Mouse (Mus musculus): ENCODE results near the gene Skp1a.

DNA sequence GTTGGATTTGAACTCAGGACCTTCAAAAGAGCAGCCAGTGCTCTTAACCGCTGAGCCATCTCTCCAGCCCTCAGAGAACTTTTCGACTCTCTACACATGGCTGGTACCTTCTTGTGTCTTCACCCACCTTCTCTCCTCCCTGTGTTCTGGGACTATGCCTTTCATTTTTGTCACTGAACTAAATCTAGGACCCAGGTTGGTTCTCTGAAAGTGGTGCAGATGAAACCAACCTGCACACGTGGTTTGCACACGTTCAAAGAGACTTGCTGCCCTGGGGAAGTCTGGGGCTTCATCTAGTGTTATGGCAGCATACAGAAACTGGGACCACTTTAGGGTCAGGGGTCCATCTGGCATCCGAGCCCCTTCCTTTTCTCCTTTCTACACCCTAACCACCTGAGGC, 35.5 kb downstream of the Skp1a start:
- no peak for TF ChIP-seq GATA1 (IDR thresholded peaks at IDR 0.05; ENCODE audit: borderline replicate concordance, low read length)
- no peak for TF ChIP-seq CTCF (IDR thresholded peaks at IDR 0.05; ENCODE audit: low read depth, low read length)
- no peak for TF ChIP-seq TAL1 (conservative IDR thresholded peaks at IDR 0.05; ENCODE audit: low read depth, low read length)
- no peak for TF ChIP-seq POLR2AphosphoS5 (IDR thresholded peaks at IDR 0.05; ENCODE audit: insufficient replicate concordance, low read depth, low read length)
- no peak for TF ChIP-seq GATA2 (IDR thresholded peaks at IDR 0.05; ENCODE audit: borderline replicate concordance, low read depth, low read length)
